Mouse (Mus musculus): ENCODE measurements around the gene Rtl5.

DNA sequence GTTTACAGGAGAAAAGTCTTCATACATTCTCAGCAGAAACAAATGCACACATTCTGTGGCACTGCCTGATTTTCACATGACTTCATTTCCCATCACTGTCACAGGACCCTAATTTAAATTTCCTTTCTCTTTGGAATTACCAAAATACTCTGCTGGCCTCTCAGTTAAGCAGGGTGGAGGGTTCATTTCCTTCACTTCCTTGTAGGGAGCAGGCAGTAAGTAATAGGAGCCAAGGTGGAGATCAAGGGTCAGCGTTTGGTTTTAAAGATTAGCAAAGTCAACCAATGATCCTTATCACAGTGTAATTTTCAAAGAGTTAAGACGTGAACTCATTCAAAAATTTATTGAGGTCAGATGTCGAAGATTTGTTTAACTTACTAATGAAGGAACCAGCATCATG lies 46.1 kb downstream of the Rtl5 start:
- no peak for TF ChIP-seq CTCF (IDR thresholded peaks at IDR 0.05)
- no peak for TF ChIP-seq EP300 (IDR thresholded peaks at IDR 0.05)

Data from lung, postnatal 0 days (tissue).